Mouse (Mus musculus) E14TG2a.4 (cell line): ENCODE results near the gene Omg.

Experiments used
- CTCF ChIP-seq: conservative IDR thresholded peaks from 2 replicates; pipeline ENCODE4 v1.5.1; 2014; ENCODE audit warnings: low read length
- NANOG ChIP-seq: IDR thresholded peaks from 2 replicates; pipeline ENCODE4 v1.6.1; 2014; ENCODE audit warnings: borderline replicate concordance, low read length, mixed read lengths

DNA sequence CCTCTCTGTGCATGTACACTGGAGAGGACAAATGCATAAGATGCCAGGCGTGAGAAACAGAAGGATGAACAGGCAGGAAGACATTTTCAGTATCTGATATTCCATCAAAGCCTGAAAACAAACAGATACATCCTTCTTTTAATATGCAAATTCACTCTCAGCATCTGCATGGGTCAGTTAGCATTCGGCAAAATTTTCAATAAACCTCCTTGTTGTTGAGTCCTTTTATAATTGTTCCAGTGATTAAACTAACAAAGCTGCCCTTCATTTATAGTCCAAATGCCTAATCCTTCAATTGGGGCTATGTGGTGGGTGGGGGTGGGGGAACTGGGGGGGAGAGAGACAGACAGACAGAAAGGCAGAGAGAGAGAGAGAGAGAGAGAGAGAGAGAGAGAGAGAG, 967 bp downstream of the Omg start:
- TF ChIP-seq CTCF: no peak
- TF ChIP-seq NANOG: no peak
